Mouse (Mus musculus) activated CD4-positive, CD25-positive, alpha-beta regulatory T cell, adult 4 months (primary cell): Measurements from ENCODE around the gene Pcnt. TPM values are rescaled to one million over a fixed set of nuclear protein-coding genes. Genes with fewer than 3 reads are reported as not detected.

ENCODE experiments used
- ATAC-seq: one replicate; pipeline ENCODE4 v1.8.0; 2017
- polyA plus RNA-seq, 2 experiments: library from polyadenylated mRNA; unstranded; fragments of 100-300 nt; shearing (Covaris generic); gene quantifications; one replicate each; pipeline ENCODE4 v1.2.1; 2017

Gene Pcnt
- polyA plus RNA-seq, 2 experiments from 2014 or later: 12.5 to 13.3 TPM

DNA sequence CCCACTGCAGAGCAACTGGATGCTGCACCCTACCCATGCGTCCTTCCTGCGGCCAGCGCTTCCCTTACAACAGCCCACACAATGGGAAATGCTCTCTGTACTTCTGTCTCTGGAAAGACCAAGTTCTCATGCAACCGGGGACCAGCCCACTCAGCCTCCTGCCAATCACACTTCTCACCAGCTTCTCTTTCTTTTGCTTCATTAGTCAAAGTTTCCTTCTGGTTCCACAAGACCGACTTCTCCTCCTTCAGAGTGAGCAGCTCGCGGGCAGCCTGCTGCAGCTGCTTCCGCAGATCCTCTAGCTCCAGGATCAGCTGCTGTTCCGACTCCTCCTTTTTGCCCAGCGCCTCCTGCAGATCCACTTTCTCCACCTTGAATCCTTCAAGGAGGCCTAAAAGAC is 34.1 kb downstream of the Pcnt start:
- ATAC-seq: no peak

DNA sequence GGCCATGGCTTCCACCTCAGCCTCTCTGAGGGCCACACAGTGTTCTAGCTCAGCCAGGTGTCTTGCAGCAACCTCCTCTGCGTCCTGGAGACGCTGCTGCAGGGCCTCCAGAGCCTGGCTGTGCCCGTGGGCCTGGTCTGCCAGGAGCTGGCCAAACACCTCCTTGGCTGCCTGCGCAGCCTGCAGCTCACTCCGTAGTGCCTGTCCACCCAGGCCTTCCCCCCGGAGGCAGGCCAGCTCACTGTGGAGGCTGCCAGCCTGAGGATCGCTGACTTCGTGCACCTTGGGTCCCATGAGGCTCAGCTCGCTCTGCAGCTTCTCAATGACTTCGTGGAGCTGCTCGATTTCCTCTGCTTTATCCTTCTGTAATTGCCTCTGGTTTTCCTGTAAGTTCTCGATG is 50.0 kb downstream of the Pcnt start:
- no peak for ATAC-seq

DNA sequence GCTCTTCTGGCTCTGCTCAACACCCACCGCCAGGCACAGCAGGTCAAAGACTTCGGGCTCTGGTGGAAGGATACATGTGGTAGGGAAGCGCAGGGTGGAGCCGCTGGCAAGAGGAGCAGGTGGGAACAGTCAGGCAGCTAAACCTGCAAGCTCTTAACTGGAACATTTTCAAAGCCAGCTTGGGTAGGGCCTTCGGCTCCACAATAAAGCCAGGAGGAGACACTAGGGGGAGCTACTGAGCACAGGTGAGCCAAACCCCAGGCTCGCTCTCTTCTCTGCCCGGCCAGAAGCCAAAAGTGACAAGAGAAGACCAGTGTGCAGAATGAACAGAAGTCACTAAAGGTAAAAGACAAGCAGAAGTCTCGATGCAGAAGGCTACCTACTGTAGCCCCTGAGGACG is 50.8 kb downstream of the Pcnt start:
- ATAC-seq: no peak

DNA sequence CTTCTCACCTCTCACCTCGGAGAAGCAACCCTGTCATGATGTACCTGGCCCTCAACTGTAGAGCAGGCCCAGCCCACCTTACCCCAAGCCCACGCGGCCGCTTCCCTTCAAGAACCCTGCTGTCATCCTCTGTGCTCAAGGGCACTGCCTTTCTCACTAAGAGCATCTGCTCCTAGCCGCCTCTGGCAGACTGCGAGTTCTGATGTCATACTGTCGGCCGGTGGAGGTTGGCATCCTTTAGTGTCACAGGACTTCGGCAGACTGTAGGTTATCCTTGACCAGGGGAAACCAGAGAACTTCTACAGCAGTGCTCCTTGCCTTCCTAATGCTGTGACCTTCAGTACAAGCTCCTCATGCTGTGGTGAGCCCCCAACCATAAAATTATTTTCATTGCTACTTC is 51.4 kb downstream of the Pcnt start:
- ATAC-seq: no peak

DNA sequence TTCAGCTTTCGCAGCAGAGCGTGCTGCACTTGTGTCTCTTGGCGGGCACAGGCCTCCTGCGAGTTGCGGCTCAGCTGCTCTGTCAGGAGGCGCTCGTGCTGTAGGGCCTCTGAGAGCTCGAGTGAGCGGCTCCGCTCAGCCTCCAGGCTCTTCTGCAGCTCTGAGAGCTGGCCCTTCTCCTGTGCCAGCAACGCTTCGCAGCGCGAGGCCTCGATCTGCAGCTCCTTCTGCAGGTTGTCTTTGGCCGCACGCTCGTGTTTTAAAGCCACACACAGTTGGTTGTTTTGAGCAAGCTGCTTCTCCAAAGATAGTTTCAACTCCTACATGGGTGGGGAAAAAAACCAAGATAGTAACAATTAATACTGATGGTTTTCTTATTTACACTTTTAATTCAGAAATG is 67.6 kb downstream of the Pcnt start:
- ATAC-seq: no peak

DNA sequence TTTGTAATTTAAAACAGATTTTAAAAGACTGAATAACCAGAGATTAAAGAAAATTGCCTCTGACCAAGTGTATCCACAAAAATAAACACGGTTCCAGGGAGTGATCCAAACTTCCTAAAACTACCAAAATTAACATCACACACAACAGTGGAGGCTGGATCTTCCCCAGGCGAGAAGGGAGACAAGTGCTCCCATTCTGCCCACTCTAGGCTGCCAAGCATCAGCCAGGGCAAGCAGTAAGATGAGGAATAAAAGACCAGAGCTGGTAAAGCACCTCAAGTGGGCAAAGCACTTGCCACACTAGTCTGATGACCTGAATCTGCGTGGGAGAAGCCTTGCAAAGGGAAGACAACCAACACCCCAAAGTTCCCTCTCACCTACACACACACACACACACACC is 70.8 kb downstream of the Pcnt start:
- ATAC-seq: no peak

DNA sequence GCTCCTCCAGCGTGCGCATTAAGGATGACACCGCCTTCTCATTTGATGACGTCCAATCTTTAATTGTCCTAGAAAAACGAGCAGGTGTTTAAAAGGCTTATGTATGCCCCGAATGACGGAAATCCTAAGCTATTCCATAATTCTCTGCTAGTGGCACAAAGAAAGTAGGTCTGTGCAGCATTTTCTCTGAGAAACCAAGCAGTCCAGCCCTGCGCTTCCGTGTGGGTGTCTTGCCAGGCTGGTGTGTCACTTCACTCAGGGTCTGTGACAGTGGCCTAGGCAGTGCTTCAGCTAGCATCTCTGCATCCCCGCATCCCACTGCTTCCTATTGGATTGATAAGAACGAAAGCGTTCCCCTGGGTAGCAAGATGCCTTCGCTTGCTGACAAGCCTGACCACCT is 73.8 kb downstream of the Pcnt start:
- no peak for ATAC-seq

DNA sequence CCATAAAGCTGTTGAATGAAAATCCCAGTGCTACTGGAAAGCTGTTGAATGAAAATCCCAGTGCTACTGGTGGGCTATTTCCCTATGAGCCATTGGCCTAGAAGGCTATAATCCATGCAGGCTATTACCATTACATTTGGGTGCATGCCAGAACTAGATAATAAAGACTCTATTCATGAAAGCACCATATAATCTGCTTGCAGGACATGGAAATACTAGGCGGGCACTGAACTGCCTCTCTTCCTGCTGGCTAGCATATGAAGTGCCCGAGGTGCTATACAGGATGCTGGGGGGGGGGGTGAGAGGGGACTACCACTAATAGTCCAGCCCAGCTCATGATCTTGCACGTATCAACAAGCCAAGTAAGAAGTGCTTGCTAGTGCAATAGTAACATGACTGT is 79.4 kb downstream of the Pcnt start:
- no peak for ATAC-seq

DNA sequence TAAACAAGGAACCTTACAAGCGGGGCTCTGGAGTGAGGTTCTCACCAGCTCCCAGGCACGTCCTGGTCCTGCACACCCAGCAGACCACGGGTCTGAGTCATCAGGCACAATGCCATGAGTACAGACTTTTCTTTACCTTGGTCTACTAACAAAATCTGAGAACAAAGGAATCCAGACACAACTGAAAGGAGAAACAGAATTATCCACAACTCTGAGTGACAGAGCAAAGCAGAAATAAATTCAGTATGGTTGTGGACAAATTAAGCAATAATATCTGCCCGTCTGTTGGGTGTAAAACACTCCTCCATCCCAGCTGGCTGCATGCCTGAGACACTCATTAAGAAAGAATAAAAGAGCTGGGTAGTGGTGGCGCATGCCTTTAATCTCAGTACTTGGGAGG is 84.1 kb downstream of the Pcnt start:
- no peak for ATAC-seq

DNA sequence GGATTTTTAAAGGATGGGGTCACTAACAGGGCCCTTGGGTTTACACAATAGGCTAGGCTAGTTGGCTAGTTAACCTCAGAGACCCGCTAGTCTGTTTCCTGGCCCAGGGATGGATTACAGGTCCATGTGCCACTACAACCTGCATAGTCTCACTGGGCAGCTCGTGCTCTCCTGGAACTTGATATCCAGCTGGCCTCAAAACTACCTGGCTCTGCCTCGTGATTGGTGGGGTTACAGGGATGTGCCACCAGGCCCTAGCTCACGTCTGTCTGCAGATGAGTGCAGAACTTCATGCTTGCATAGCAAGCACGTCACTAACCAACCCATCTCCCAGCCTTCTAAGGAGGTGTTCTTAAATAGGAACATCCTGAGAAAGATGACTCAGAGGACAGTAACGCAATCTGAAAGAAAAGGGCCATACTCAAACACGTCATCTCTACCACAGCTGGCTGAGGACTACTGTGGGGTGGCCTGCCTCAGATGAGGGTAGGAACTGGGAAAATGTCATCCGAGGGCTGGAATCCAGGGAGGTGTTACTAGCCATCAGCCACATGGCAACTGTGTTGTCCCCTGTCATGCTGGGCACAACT is 85.2 kb downstream of the Pcnt start:
- ATAC-seq: no peak

DNA sequence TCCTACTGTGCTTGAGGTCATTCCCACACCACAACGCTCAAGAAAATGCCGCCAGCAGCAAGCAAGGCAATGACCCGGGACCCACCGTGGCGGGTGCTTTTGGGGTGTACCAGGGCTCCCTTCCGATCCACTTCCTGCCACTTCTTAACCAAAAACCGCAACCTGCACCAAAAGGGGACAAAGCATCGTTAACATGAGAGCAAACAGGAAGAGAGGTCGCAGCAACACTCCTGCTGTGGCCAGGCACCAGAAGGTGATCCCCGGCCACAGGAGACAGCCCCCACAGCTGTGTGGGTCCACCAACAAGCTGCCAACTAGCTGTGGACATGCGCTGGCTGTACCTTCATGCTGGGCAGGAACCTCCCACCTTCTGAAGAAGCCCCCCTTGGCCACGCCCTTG is 87.6 kb downstream of the Pcnt start:
- peak; percentile 46 for ATAC-seq

DNA sequence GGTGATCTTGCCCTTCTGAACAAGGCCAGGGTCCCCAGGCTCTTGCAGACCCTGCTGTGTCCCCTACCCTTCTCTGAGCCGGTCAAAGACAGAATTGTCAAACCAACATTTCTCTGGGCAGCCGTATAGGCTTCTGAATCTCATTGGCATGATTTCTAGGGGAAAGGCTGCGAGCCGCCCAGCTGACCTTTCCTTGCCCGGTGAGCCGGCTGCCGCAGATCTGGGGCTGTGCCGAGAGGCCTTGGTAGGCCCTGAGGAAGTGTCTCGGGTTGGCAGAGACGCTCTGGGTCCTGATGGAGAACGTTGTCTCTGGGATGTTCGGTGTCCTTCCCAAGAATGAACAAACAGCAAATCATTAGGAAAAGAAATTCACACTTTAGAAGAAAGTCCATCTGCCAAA is 88.6 kb downstream of the Pcnt start:
- no peak for ATAC-seq

DNA sequence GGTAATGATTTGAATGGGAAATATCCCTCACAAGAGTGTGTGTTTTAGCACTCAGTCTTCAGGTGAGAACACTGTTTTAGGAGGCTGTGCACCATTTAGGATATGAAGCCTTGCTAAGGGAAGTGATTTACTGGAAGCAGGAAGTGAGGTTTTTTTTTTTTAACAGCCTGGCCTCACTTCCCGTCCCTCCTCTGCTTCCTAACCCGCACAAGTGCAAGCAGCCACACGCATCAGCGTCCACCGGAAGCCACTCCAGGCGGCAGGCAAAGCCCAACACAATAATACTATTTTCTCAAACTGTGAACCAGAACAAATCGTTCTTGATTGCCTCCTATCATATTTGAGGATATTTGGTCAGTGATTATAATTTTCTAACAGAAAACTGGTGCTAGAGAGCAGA is 90.6 kb downstream of the Pcnt start:
- no peak for ATAC-seq

DNA sequence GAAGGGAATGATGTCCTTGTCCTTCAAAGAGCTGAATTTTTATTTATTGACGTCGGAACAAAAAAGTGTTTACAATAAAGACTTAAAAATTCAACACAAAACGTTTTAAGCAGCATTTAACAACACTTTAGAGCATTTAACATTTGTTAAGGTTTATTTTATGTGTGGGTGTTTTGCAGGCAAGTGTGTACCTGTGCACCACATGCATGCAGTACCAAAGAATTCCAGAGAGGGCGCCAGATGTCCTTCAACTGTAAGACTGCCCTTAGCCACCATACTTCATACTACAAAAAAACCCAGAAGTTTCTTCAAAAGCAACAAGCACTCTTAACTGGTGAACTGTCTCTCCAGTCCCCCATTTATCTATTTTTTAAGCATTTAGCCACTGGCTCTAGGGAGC is 96.0 kb downstream of the Pcnt start:
- ATAC-seq: no peak

DNA sequence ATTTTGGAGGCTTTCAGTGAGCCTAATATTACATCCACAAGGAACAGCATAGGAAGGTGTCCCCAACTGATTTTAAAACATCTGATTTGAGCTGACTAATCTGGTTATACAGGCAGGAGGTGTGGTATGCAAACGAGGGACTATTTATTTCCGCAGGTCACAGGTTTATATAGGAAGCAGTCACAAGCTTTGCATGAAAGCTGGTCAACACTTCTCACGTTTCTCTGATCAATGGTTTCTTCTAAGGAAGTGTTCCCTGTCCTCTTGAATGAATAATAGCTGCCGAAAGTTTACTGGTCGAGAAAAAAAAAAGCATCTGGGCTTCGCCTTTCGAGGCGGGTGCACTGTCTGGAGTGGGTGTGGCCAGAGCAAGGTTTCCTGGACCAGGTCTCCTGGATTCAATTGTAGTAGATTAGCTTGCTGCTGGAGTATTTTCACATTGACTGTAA is 96.5 kb downstream of the Pcnt start:
- peak; percentile 67 for ATAC-seq

DNA sequence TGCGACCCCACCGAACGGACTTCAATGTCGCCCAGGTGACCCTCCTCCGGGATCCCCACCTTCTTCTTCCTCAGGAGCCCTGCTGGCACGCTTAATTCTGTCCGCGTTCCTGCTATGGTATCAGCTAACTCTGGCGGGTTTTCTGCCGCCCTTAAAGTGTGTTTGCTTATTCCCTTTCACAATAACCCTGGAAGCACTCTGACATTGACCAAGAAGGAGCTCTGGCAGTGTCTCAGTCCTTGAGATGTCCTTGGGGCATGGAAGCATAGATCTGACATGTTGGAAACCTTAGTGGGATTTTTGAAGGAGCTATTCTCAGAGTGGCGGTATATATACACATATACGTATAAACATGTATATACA is 97.1 kb downstream of the Pcnt start:
- ATAC-seq: peak; percentile 19

DNA sequence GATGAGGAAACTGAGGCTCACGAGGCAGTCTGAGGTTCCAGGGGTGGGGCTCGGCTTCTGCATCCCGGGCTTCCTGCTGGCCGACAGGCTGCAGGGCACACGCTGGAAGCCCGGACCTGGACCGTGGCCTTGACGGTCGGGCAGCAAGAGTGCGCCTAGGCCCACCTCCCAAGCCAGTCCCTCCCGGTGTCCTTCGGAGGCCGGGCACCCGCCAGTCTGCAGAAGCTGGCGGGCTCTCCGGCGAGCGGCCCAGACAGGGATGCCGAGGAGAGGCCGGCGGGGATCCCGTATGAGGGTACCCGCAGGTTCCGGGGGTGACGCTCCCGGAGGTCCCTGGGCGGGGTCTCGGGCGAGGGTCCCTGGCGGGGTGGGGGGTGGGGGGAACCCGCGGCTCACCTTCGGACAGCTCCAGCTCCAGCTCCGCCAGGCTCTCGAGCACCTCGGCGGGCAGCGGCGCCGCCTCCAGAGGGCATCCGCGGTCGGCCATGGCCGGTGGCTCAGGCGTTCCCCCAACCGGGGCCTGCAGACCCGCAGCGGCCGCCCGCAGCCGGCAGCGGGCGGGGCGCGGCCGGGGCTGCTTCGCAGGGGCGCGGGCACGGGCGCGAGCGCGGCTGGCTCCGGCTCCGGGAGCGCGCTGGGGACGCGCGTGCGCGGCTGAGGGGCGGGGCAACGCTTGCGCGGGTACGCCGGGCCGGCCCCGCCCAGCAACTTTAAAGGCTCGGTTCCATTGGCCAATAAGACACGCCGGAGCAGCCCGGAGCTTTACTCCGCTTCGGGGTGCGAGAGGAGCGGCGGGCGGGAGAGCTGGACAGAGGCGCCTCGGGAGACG is 97.7 kb downstream of the Pcnt start, which contains the start of gene Dip2a:
TSS of gene Dip2a (minus strand) at position 581 of the 829 bp plus-strand sequence.
- peak; percentile 86 for ATAC-seq

DNA sequence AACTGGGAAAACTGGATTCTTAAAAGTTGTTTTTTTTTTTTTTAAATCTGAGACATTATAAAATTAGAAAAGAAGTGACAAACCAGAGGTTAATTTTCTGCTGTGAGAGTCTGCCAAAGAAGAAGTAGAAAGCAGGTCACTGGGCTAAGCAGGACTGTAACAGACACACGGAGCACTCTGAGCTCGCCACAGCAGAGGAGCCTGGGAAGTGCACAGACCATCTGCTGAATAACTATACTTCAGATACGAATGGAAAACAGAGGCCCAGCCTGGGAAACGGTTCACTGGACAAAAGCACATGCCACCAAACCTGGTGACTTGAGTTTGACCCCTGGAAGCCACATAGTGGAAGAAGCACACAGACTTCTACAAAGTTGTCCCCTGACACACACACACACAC is 108.2 kb downstream of the Pcnt start:
- ATAC-seq: no peak

DNA sequence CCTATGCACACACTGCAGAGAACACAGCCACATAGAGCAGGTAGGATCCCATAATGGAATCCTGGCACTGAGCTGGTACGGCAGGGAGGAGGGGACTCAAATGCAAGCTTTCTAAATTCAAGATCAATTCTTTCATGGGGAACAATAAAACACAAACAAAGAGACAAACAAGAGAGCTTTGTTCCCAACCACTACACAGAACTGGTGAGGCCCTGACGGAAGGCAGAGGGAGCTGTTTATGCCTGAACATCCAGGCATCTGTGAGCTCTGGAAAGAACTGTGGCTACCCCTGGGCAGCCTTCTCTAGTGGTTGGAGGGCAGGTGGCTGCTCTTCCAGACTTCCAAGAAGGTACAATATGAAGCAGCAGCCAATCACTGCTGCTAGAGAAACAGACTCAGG is 110.5 kb downstream of the Pcnt start:
- no peak for ATAC-seq

DNA sequence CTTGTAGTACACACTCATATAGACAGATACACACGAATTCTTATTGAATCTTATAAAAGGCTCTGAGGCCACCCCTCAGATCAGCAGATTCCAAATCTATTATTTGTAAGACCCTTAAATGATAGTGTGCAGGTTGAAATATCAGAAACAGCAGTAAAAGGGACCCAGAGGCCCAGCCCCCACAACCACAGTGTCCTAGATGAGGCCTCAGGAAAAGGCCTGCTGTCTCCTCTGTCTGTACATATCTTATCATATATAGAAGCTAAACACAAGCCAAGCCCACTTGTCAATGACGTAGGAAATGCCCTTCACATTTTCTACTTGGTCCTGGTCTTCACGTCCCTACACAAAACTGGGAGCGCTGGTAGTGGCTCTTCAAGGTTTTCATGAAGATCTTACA is 113.5 kb downstream of the Pcnt start:
- ATAC-seq: no peak

DNA sequence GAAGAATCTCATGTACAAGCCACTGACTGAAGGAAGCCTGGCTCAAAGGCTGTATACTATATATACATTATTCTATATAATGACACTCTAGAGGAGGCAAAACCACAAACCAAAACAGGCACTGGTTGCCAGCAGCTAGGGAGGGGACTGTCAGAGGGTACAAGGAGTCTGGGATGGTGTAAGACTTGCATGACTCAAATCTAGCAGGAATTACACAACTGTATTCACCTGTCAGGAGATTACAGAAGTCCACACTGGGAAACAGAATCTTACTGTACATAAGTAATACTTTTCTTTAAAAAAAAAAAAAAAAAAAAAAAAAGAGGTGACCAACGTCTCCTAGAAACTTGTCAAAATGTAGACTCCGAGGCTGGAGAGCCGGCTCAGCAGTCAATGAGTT is 114.0 kb downstream of the Pcnt start:
- no peak for ATAC-seq

DNA sequence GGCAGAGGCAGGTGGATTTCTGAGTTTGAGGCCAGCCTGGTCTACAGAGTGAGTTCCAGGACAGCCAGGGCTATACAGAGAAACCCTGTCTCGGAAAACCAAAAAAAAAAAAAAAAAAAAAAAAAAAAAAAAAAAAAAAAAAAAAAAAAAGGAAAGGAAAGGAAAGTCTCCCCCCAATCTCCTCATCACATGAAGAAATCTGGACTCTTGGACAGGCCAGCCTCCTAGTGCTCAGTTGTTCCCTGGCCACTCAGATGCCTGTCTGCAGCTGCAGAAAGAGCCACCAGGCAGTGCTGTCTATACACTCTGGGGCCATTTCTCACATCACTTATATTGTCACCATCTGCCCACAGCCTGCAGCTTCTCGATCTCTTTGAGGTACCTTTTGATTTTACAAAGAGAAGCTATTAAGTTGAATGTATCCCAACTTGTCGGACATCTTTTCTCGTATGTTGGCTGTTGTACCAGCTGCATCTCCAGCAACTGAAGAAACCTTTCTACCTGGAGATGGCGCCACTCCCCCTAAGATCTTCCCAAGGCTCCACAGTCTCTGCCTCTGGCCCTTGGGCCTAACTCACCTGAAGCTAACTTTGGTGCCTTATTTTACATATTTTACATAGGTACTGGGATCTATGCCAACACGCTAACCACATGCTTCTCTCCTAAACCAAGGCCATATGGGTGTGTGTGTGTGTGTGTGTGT is 116.1 kb downstream of the Pcnt start:
- no peak for ATAC-seq

DNA sequence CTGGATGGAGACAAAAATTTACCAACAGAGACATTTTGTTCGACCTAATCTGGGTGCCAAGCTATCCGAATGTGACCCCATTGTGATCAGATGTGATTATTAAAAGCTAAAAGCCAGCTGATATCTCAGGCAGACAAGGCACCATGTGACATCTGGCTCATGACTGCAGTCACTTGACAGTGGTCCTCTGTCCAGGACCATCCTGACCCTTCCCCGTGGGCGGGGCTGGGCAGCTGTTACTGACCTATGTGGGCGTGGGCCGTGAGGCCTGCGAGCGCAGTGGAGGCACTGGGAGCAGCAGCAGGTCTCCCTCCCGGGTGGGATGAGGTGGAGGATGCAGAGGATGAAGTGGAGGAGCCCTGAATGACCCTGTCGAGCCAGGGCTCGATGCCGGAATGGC is 125.0 kb downstream of the Pcnt start:
- no peak for ATAC-seq

DNA sequence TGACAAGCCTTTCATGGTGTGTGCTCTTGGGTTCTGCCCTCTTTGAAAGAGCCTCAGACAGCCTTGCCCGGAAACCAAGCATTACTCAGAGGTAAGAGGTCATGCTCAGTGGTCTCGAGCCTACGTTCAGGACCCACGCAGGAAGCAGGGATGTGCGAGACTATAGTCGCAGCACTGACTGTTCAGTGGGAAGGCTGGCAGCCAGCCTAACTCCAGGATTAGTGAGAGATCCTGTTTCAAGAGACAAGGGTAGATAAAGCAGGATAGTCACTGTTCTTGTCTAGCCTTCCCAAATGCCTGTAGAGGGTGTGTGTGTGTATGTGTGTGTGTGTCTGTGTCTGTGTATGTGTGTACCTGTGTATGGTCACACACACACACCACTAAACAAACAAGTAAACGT is 126.4 kb downstream of the Pcnt start:
- no peak for ATAC-seq
